ENCODE assay signal across 23 mouse cellular contexts in genomic region chr16:11902007-11902406, GRCm38 (mm10).
"Had no signal": no experiment of that assay in that cellular context is flagged by ENCODE, and none has a peak within 500 bp of the region (broad histone marks: within the 10 kb centered on the region; RNA-seq: fewer than 3 reads in every experiment).

No protein-coding gene starts in this region.

- DNase-seq: forebrain, postnatal 0 days; gastrocnemius, postnatal 10 days; gastrocnemius, postnatal 25 days; heart, postnatal 36 days; kidney, adult 11 months; kidney, adult 2 months; kidney, adult 9 months; kidney, postnatal 14 days; kidney, postnatal 36 days; layer of hippocampus, adult 9-11 months; layer of hippocampus, postnatal 36 days; left cerebral cortex, postnatal 4 days had no signal

- H3K4me2 ChIP-seq: forebrain, embryonic 15.5 days; hindbrain, embryonic 13.5 days; hindbrain, embryonic 15.5 days; kidney, embryonic 15.5 days; limb, embryonic 13.5 days; limb, embryonic 15.5 days; liver, embryonic 12.5 days had no signal

- H3K4me1 ChIP-seq: forebrain, embryonic 15.5 days; hindbrain, embryonic 13.5 days; hindbrain, embryonic 15.5 days; kidney, embryonic 15.5 days; limb, embryonic 13.5 days; limb, embryonic 15.5 days had no signal

- H3K9me3 ChIP-seq: forebrain, embryonic 15.5 days; hindbrain, embryonic 13.5 days; hindbrain, embryonic 15.5 days; kidney, embryonic 15.5 days; limb, embryonic 13.5 days; limb, embryonic 15.5 days; liver, embryonic 12.5 days had no signal

- ATAC-seq: forebrain, embryonic 15.5 days; forebrain, postnatal 0 days; hindbrain, postnatal 0 days; intestine, embryonic 16.5 days; liver, embryonic 12.5 days had no signal

- H3K27me3 ChIP-seq: forebrain, embryonic 15.5 days; hindbrain, embryonic 13.5 days; hindbrain, embryonic 15.5 days; kidney, embryonic 15.5 days; limb, embryonic 13.5 days; limb, embryonic 15.5 days; liver, embryonic 12.5 days had no signal

- H3K9ac ChIP-seq: forebrain, embryonic 15.5 days; forebrain, postnatal 0 days; hindbrain, embryonic 13.5 days; hindbrain, embryonic 15.5 days; kidney, embryonic 15.5 days; limb, embryonic 13.5 days; limb, embryonic 15.5 days; liver, embryonic 12.5 days; liver, embryonic 14.5 days had no signal

- H3K36me3 ChIP-seq: forebrain, embryonic 15.5 days; hindbrain, embryonic 13.5 days; hindbrain, embryonic 15.5 days; kidney, embryonic 15.5 days had no signal

- H3K27ac ChIP-seq: forebrain, embryonic 15.5 days; hindbrain, embryonic 13.5 days; hindbrain, embryonic 15.5 days; hindbrain, postnatal 0 days; kidney, embryonic 15.5 days; kidney, postnatal 0 days; limb, embryonic 13.5 days; limb, embryonic 15.5 days; liver, embryonic 12.5 days; liver, embryonic 14.5 days had no signal

- H3K4me3 ChIP-seq: forebrain, embryonic 15.5 days; hindbrain, embryonic 13.5 days; hindbrain, embryonic 15.5 days; kidney, embryonic 15.5 days; limb, embryonic 13.5 days; limb, embryonic 15.5 days; liver, embryonic 12.5 days had no signal
